In the genomic region with DNA sequence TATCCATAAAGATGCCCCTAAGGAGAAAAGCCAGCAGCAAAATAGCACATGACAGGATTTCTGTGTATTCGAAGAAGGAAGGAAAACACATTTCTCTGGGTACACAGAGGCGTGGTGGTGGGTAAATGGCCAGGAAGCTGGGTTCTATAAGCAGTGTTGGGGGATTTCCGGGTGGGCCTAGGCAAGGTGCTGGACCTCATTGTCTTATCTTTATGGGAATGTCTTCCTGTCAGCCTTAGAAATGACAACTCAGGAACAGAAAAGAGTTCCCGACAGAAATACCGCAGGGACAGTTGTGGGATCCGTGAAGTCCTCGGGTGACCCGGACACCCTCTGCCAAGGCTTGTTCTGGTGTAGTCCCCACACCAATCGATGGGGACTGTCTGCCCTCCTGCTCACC, we compare ENCODE assay signal across 18 mouse cellular contexts.
"Had no signal": no experiment of that assay in that cellular context is flagged by ENCODE, and none has a peak within 500 bp of the region (broad histone marks: within the 10 kb centered on the region; RNA-seq: fewer than 3 reads in every experiment).

No protein-coding gene starts in this region.

- H3K27ac ChIP-seq: kidney, postnatal 0 days; limb, embryonic 12.5 days; limb, embryonic 15.5 days; liver, embryonic 14.5 days; lung, embryonic 15.5 days; midbrain, embryonic 10.5 days; midbrain, embryonic 13.5 days; neural tube, embryonic 13.5 days had no signal

- H3K9ac ChIP-seq: limb, embryonic 12.5 days; limb, embryonic 15.5 days; liver, embryonic 14.5 days; lung, embryonic 15.5 days; midbrain, embryonic 13.5 days; neural tube, embryonic 13.5 days had no signal

- H3K4me3 ChIP-seq: limb, embryonic 12.5 days; limb, embryonic 15.5 days; lung, embryonic 15.5 days; megakaryocyte, embryonic 14.5 days; midbrain, embryonic 10.5 days; midbrain, embryonic 13.5 days; myocyte; neural tube, embryonic 13.5 days had no signal

- ATAC-seq: midbrain, embryonic 13.5 days; midbrain, embryonic 16.5 days had no signal

- H3K27me3 ChIP-seq: limb, embryonic 12.5 days; limb, embryonic 15.5 days; lung, embryonic 15.5 days; megakaryocyte, embryonic 14.5 days; midbrain, embryonic 13.5 days; neural tube, embryonic 13.5 days had no signal

- H3K4me2 ChIP-seq: limb, embryonic 12.5 days; limb, embryonic 15.5 days; liver, embryonic 11.5 days; lung, embryonic 15.5 days; midbrain, embryonic 13.5 days; neural tube, embryonic 13.5 days had no signal

- H3K4me1 ChIP-seq: limb, embryonic 12.5 days; limb, embryonic 15.5 days; lung, embryonic 15.5 days; midbrain, embryonic 13.5 days; neural tube, embryonic 13.5 days had no signal

- DNase-seq: kidney, adult 18-20 months; kidney, postnatal 4 days; left cerebral cortex, postnatal 4 days; retina, postnatal 1 day; thymus, adult 18-20 months; thymus, postnatal 36 days had no signal

- H3K9me3 ChIP-seq: limb, embryonic 15.5 days; lung, embryonic 15.5 days; midbrain, embryonic 13.5 days had no signal
